Mouse (Mus musculus): ENCODE data around the gene Srrt. TPM values are rescaled to one million over a fixed set of nuclear protein-coding genes. Genes with fewer than 3 reads are reported as not detected.
A peak's percentile ranks its signal among the peaks of the same experiment; 100 is the strongest.

Srrt gene
- polyA plus RNA-seq, 1 experiment from 2014 or later: 175 TPM

- no peak for DNase-seq (ENCODE audit: low spot score)
- Histone ChIP-seq H3K4me1 (replicated peaks) (peaks cover 46% of the 10 kb centered on the region), H3K27me3 (ENCODE audit: insufficient read depth, poor library complexity, severe bottlenecking) (no peaks in the 10 kb centered on the region; the same call in 1 of the 2 replicates), H3K9me3 (no peaks in the 10 kb centered on the region), H3K4me3 (no peak overlapping the region), H3K27ac (no peak overlapping the region), H3K36me3 (no peaks in the 10 kb centered on the region)
- WGBS: 30% methylated on average over 9 of the region's 9 CpGs
Measured at GRCm38 (mm10) chr5:137345821-137346220, 38.3 kb upstream of the Srrt start.

DNA sequence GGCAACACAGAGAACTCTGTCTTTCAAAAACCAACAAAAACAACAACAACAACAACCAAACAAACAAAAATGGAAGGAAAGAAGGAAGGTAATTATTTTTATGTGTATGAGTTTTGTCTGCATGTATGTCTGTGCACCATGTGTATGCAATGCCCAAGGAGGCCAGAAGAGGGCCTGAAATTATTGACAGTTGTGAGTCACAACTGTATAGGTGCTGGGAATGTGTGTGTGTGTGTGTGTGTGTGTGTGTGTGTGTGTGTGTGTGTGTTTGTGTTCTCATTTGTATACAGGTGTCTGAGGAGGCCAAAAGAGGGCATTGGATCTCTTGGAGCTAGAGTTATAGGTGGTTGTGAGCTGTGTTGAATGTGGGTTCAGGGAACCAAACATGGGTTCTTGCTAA lies 36.4 kb upstream of the Srrt start:
- Histone ChIP-seq H3K27me3 (ENCODE audit: insufficient read depth, poor library complexity, severe bottlenecking) (no peaks in the 10 kb centered on the region; the same call in 1 of the 2 replicates), H3K4me3 (no peak overlapping the region), H3K4me1 (replicated peaks) (peaks cover 41% of the 10 kb centered on the region), H3K36me3 (no peaks in the 10 kb centered on the region), H3K27ac (no peak overlapping the region), H3K9me3 (no peaks in the 10 kb centered on the region)
- no peak for DNase-seq (ENCODE audit: low spot score)

DNA sequence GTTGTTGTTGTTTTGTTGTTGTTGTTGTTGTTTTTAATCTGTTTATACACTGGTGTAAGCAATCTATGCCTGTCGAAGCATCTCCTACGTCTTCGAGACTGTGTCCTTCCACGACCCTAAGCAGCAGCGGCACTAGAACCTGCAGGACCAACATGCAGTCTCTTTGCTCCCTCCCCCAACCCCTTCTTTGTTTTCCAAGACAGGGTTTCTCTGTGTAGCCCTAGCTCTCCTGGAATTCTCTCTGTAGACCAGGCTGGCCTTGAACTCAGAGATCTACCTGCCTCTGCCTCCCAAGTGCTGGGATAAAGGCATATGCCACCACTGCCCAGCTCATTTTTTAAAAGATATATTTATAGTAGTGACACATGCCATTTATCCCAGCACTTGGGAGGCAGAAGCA lies 35.9 kb upstream of the Srrt start:
- no peak overlapping the region for H3K4me3 ChIP-seq
- DNase-seq (ENCODE audit: low spot score): no peak
- H3K36me3 ChIP-seq: no peaks in the 10 kb centered on the region
- WGBS: 92% methylated on average over 5 of the region's 5 CpGs
- peaks cover 41% of the 10 kb centered on the region for H3K4me1 ChIP-seq (replicated peaks)
- H3K27me3 ChIP-seq (ENCODE audit: insufficient read depth, poor library complexity, severe bottlenecking): no peaks in the 10 kb centered on the region; the same call in 1 of the 2 replicates
- H3K27ac ChIP-seq: no peak overlapping the region
- no peaks in the 10 kb centered on the region for H3K9me3 ChIP-seq

DNA sequence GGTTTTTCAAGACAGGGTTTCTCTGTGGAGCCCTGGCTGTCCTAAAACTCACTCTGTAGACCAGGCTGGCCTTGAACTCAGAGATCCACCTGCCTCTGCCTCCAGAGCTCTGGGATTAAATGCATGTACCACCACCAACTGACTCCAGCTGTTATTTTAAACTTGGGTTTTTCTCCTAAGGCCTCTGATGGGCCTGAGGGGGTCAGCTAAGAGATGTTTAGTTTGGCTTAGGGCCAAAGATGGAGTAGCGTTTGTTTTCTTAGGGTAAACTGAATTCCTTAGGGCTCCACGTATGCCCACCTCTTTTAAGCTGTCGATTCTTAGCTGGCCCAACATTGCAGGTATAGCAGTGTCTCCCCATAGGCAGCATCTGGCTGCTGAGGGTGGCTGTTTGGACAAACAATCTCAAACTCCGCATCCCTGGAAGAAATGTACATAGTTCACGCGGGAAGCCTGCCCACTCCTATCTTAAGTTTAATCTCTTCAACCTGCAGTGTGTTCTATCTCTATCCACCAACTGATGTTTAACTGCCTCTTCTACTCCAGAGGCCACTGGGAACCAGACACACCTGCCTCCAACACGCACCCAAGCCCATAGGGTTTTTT lies 35.0 kb upstream of the Srrt start:
- Histone ChIP-seq H3K27me3 (ENCODE audit: insufficient read depth, poor library complexity, severe bottlenecking) (no peaks in the 10 kb centered on the region; the same call in 1 of the 2 replicates), H3K36me3 (no peaks in the 10 kb centered on the region), H3K4me1 (replicated peaks) (peaks cover 41% of the 10 kb centered on the region), H3K4me3 (no peak overlapping the region), H3K27ac (no peak overlapping the region), H3K9me3 (no peaks in the 10 kb centered on the region)
- DNase-seq (ENCODE audit: low spot score): no peak
- WGBS: 84% methylated on average over 7 of the region's 7 CpGs

- WGBS: 73% methylated on average over 6 of the region's 6 CpGs
- Histone ChIP-seq H3K36me3 (no peaks in the 10 kb centered on the region), H3K27ac (peak overlapping the region; percentile 87), H3K4me1 (replicated peaks) (peaks cover 28% of the 10 kb centered on the region), H3K4me3 (peak overlapping the region; percentile 52), H3K9me3 (no peaks in the 10 kb centered on the region), H3K27me3 (ENCODE audit: insufficient read depth, poor library complexity, severe bottlenecking) (no peaks in the 10 kb centered on the region; the same call in 1 of the 2 replicates)
- DNase-seq (ENCODE audit: low spot score): no peak
Measured at GRCm38 (mm10) chr5:137340222-137340621, 32.7 kb upstream of the Srrt start.

GRCm38 (mm10) chr5:137339290-137339979 lies 32.0 kb upstream of the Srrt start:
- Histone ChIP-seq H3K9me3 (no peaks in the 10 kb centered on the region), H3K4me3 (peak overlapping the region; percentile 52), H3K27me3 (ENCODE audit: insufficient read depth, poor library complexity, severe bottlenecking) (no peaks in the 10 kb centered on the region; the same call in 1 of the 2 replicates), H3K36me3 (no peaks in the 10 kb centered on the region), H3K27ac (peak overlapping the region; percentile 87), H3K4me1 (replicated peaks) (peaks cover 28% of the 10 kb centered on the region)
- 7% methylated on average over 22 of the region's 22 CpGs for WGBS
- DNase-seq (ENCODE audit: low spot score): peak; percentile 34

DNA sequence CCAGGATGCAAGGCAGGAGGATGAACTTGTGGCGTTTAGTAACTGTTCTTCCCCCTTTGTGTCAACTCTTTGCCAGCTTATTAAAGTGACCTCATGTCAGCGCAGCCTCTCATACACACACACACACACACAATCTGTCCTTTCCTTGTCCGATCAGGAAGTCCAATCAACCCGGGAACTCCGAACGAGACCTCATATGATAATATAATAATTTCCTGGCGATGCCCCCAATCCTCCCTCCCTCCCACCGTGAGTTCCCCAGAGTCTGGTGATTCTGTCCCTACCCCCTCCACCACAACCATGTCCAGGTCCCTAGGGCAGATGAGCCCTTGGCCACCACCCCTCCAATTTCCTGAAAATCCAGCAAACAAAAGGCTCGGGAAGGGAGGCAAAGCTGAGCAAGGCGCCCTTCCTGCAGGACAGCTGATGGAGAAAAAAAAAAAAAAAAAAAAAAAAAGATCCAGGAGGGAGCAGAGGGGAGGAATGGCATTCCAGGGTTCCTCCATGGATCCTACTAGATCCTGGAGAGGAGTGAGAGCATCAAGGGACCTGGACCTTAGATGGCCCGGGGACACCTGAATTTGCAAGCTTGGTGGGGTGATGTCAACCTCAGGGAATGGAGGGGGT lies 31.3 kb upstream of the Srrt start:
- DNase-seq (ENCODE audit: low spot score): peak; percentile 50
- peaks cover 34% of the 10 kb centered on the region for H3K4me1 ChIP-seq (replicated peaks)
- no peaks in the 10 kb centered on the region; the same call in 1 of the 2 replicates for H3K27me3 ChIP-seq (ENCODE audit: insufficient read depth, poor library complexity, severe bottlenecking)
- H3K9me3 ChIP-seq: no peaks in the 10 kb centered on the region
- H3K4me3 ChIP-seq: peak overlapping the region; percentile 52
- peak overlapping the region; percentile 87 for H3K27ac ChIP-seq
- no peaks in the 10 kb centered on the region for H3K36me3 ChIP-seq
- WGBS: 3% methylated on average over 11 of the region's 11 CpGs

GRCm38 (mm10) chr5:137338256-137338655 lies 30.8 kb upstream of the Srrt start:
- H3K27ac ChIP-seq: peak overlapping the region; percentile 87
- under 1% methylated on average over 19 of the region's 19 CpGs for WGBS
- DNase-seq (ENCODE audit: low spot score): peak; percentile 88
- H3K27me3 ChIP-seq (ENCODE audit: insufficient read depth, poor library complexity, severe bottlenecking): no peaks in the 10 kb centered on the region; the same call in 1 of the 2 replicates
- no peaks in the 10 kb centered on the region for H3K36me3 ChIP-seq
- H3K4me3 ChIP-seq: peak overlapping the region; percentile 52
- H3K4me1 ChIP-seq (replicated peaks): peaks cover 40% of the 10 kb centered on the region
- no peaks in the 10 kb centered on the region for H3K9me3 ChIP-seq

GRCm38 (mm10) chr5:137337190-137337589 lies 29.7 kb upstream of the Srrt start:
- DNase-seq (ENCODE audit: low spot score): no peak
- H3K4me1 ChIP-seq (replicated peaks): peaks cover 50% of the 10 kb centered on the region
- no peaks in the 10 kb centered on the region for H3K9me3 ChIP-seq
- H3K27me3 ChIP-seq (ENCODE audit: insufficient read depth, poor library complexity, severe bottlenecking): no peaks in the 10 kb centered on the region; the same call in 1 of the 2 replicates
- H3K4me3 ChIP-seq: no peak overlapping the region
- WGBS: 57% methylated on average over 8 of the region's 8 CpGs
- 0 out of 2 replicates have a peak overlapping the region, but pooled peaks have one; percentile 87 for H3K27ac ChIP-seq
- H3K36me3 ChIP-seq: no peaks in the 10 kb centered on the region

- Histone ChIP-seq H3K27me3 (ENCODE audit: insufficient read depth, poor library complexity, severe bottlenecking) (no peaks in the 10 kb centered on the region), H3K36me3 (no peaks in the 10 kb centered on the region), H3K27ac (no peak overlapping the region), H3K9me3 (no peaks in the 10 kb centered on the region), H3K4me3 (no peak overlapping the region), H3K4me1 (replicated peaks) (peaks cover 54% of the 10 kb centered on the region)
- DNase-seq (ENCODE audit: low spot score): no peak
- WGBS: 64% methylated on average over 6 of the region's 6 CpGs
Measured at GRCm38 (mm10) chr5:137335066-137335465, 27.6 kb upstream of the Srrt start.

DNA sequence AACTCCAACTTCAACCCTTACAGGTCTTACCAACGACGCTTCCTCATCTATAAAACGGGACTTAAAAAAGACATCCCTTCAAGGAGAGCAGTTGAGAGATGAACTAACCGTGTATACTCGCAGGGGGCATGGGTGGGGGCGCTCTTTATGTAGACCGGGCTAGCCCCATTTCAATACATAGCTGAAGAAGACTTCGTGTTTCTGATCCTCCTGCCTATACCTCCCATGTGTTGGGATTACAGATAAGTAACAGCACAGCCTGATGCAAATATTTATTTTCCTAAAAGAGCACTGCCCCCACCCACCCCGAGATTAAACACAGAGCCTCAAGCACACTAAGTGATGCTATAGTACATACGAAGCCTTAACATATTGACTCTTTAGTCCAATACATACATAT lies 26.8 kb upstream of the Srrt start:
- no peak for DNase-seq (ENCODE audit: low spot score)
- no peaks in the 10 kb centered on the region for H3K9me3 ChIP-seq
- WGBS: 61% methylated on average over 10 of the region's 10 CpGs
- H3K36me3 ChIP-seq: no peaks in the 10 kb centered on the region
- H3K27me3 ChIP-seq (ENCODE audit: insufficient read depth, poor library complexity, severe bottlenecking): no peaks in the 10 kb centered on the region
- no peak overlapping the region for H3K27ac ChIP-seq
- peaks cover 46% of the 10 kb centered on the region for H3K4me1 ChIP-seq (replicated peaks)
- H3K4me3 ChIP-seq: no peak overlapping the region

GRCm38 (mm10) chr5:137333512-137334174 lies 26.2 kb upstream of the Srrt start, which contains the start of gene Slc12a9:
Gene Slc12a9, minus strand, starts transcription at chr5:137333597.
- peak within 1 kb of the TSS; percentile 79 for H3K4me3 ChIP-seq
- peaks cover 40% of the 10 kb centered on the region for H3K4me1 ChIP-seq (replicated peaks)
- H3K9me3 ChIP-seq: no peaks in the 10 kb centered on the region
- no peaks in the 10 kb centered on the region for H3K36me3 ChIP-seq
- no peaks in the 10 kb centered on the region for H3K27me3 ChIP-seq (ENCODE audit: insufficient read depth, poor library complexity, severe bottlenecking)
- peak within 1 kb of the TSS; percentile 91 for H3K27ac ChIP-seq
- peak; percentile 92 for DNase-seq (ENCODE audit: low spot score)
- WGBS: under 1% methylated on average over 44 of the region's 44 CpGs
